Mouse (Mus musculus) left cerebral cortex, postnatal 10 days (tissue): ENCODE measurements around the gene Hist2h2aa1. TPM values are rescaled to one million over a fixed set of nuclear protein-coding genes. Genes with fewer than 3 reads are reported as not detected.
A peak's percentile ranks its signal among the peaks of the same experiment; 100 is the strongest.
"Not testable (repeated sequence)": the region's sequence is repeated elsewhere in the genome, so short reads cannot be mapped to it uniquely, and the experiment has no call there.

Experiments used
- DNase-seq, 2 experiments: peaks; one replicate each; pipeline ENCODE4 v3.0.0; 2021 to 2022; ENCODE audit warnings: low spot score in 2 of 2, mixed read lengths in 1 of 2; ENCODE audit errors: extremely low spot score in 1 of 2
- intact Hi-C: fragments of 180-260 bp; cut with DNase I; formaldehyde crosslinking; loops from one replicate; pipeline ENCODE4 v1.15.1; 2025
- total RNA-seq, 2 experiments: library from RNA; stranded (reverse); gene quantifications; 2 replicates each; pipeline ENCODE4 v1.2.3; 2021

The Hist2h2aa1 gene
- total RNA-seq, 2 experiments from 2014 or later = 2.8 to 6.5 TPM

- intact Hi-C loops = loop anchor here (10.0 kb wide), 1 partner anchor 262 kb away; no protein-coding TSS in a partner anchor
- no peak for DNase-seq
Measured at GRCm38 (mm10) chr3:96226695-96227648, 18.3 kb upstream of the Hist2h2aa1 start.

- intact Hi-C loops = loop anchor here (10.0 kb wide), 1 partner anchor 264 kb away; no protein-coding TSS in a partner anchor
- DNase-seq = no peak
Measured at GRCm38 (mm10) chr3:96228828-96229227, 16.5 kb upstream of the Hist2h2aa1 start.

GRCm38 (mm10) chr3:96230404-96230803 is 14.9 kb upstream of the Hist2h2aa1 start:
- intact Hi-C loops = no loop called here

GRCm38 (mm10) chr3:96230910-96231757 is 14.2 kb upstream of the Hist2h2aa1 start:
- DNase-seq = no peak
- intact Hi-C loops = no loop called here

More at GRCm38 (mm10) chr3:96230404-96230803, 14.9 kb upstream of the Hist2h2aa1 start:
- no peak for DNase-seq

GRCm38 (mm10) chr3:96231758-96232120 is 13.6 kb upstream of the Hist2h2aa1 start:
- intact Hi-C loops = no loop called here
- no peak for DNase-seq

- intact Hi-C loops = no loop called here
- DNase-seq = no peak
Measured at GRCm38 (mm10) chr3:96234914-96235313, 10.4 kb upstream of the Hist2h2aa1 start.

- no peak for DNase-seq
- intact Hi-C loops = no loop called here
Measured at GRCm38 (mm10) chr3:96235836-96236235, 9.5 kb upstream of the Hist2h2aa1 start.

GRCm38 (mm10) chr3:96236834-96237334 is 8.4 kb upstream of the Hist2h2aa1 start:
- no peak for DNase-seq

GRCm38 (mm10) chr3:96237335-96237903 is 7.9 kb upstream of the Hist2h2aa1 start:
- intact Hi-C loops = no loop called here
- DNase-seq = no peak

More at GRCm38 (mm10) chr3:96236834-96237334, 8.4 kb upstream of the Hist2h2aa1 start:
- intact Hi-C loops = no loop called here

- no peak for DNase-seq
- intact Hi-C loops = no loop called here
Measured at GRCm38 (mm10) chr3:96237904-96238511, 7.3 kb upstream of the Hist2h2aa1 start.

GRCm38 (mm10) chr3:96238954-96239793 is 6.1 kb upstream of the Hist2h2aa1 start, which contains the start of gene Hist2h3c2:
Gene Hist2h3c2, minus strand, starts transcription at chr3:96239127.
- DNase-seq, intact Hi-C loops: not testable (repeated sequence)

- peak; percentile 96 for DNase-seq
- intact Hi-C loops = not testable (repeated sequence)
Measured at GRCm38 (mm10) chr3:96239949-96240798, 5.1 kb upstream of the Hist2h2aa1 start, which contains the start of gene Hist2h2aa2. Gene Hist2h2aa2, minus strand, starts transcription at chr3:96240276.

GRCm38 (mm10) chr3:96240799-96241197 is 4.5 kb upstream of the Hist2h2aa1 start:
- no peak for DNase-seq

GRCm38 (mm10) chr3:96243921-96244572 is 1.2 kb upstream of the Hist2h2aa1 start:
- intact Hi-C loops = no loop called here

More at GRCm38 (mm10) chr3:96240799-96241197, 4.5 kb upstream of the Hist2h2aa1 start:
- intact Hi-C loops = no loop called here

GRCm38 (mm10) chr3:96246018-96246417 is 721 bp downstream of the Hist2h2aa1 start:
- intact Hi-C loops, DNase-seq: not testable (repeated sequence)

More at GRCm38 (mm10) chr3:96243921-96244572, 1.2 kb upstream of the Hist2h2aa1 start:
- no peak for DNase-seq

- intact Hi-C loops, DNase-seq: not testable (repeated sequence)
Measured at GRCm38 (mm10) chr3:96246427-96246856, 1.1 kb downstream of the Hist2h2aa1 start, which contains the start of gene Hist2h3c1. Gene Hist2h3c1, plus strand, starts transcription at chr3:96246685.
